Mouse (Mus musculus) midbrain, embryonic 12.5 days (tissue): Measurements from ENCODE around the gene Ddx20. TPM values are rescaled to one million over a fixed set of nuclear protein-coding genes. Genes with fewer than 3 reads are reported as not detected.

Experiments
- ATAC-seq: fragments of 200-750 bp; cut with Nextera tagmentation; 2 replicates; pipeline ENCODE4 v1.8.0; 2017; ENCODE audit warnings: low read depth, moderate TSS enrichment, moderate library complexity; ENCODE audit not compliant: low FRiP score
- H3K27ac ChIP-seq: fragments of 300-500 bp; sonication (generic); replicated peaks from 2 replicates; pipeline ENCODE4 v1.5.1; 2016; ENCODE audit warnings: mild to moderate bottlenecking
- H3K27me3 ChIP-seq: fragments of 300-500 bp; sonication (generic); 2 replicates; pipeline ENCODE4 v1.6.1; 2016; ENCODE audit warnings: mild to moderate bottlenecking
- H3K36me3 ChIP-seq: fragments of 300-500 bp; sonication (generic); 2 replicates; pipeline ENCODE4 v1.6.1; 2016
- H3K4me1 ChIP-seq: fragments of 300-500 bp; sonication (generic); 2 replicates; pipeline ENCODE4 v1.6.1; 2016
- H3K4me2 ChIP-seq: fragments of 300-500 bp; sonication (generic); replicated peaks from 2 replicates; pipeline ENCODE4 v1.6.1; 2016; ENCODE audit warnings: mild to moderate bottlenecking, moderate library complexity
- H3K4me3 ChIP-seq: fragments of 300-500 bp; sonication (generic); 2 replicates; pipeline ENCODE4 v1.5.1; 2016; ENCODE audit warnings: mild to moderate bottlenecking
- H3K9ac ChIP-seq: fragments of 300-500 bp; sonication (generic); replicated peaks from 2 replicates; pipeline ENCODE4 v1.6.1; 2016; ENCODE audit warnings: mild to moderate bottlenecking, moderate library complexity
- H3K9me3 ChIP-seq: fragments of 300-500 bp; sonication (generic); 2 replicates; pipeline ENCODE4 v1.6.1; 2016; ENCODE audit warnings: mild to moderate bottlenecking
- WGBS: fragments of 180-500 bp; shearing (Covaris S2); methylation state at CpG from one replicate; pipeline ENCODE4 v1.1.7; 2016; 5-methylcytosine and 5-hydroxymethylcytosine counted together
- polyA plus RNA-seq: library from polyadenylated mRNA; unstranded; fragments of >200 nt; fragmentation: Nextera tagmentation; extraction: Ambion mirVana; gene quantifications from 2 replicates; pipeline ENCODE4 v1.2.1, GENCODE M21; 2016

The Ddx20 gene
- polyA plus RNA-seq = 39.7 and 42.4 TPM in 2 replicates

GRCm38 (mm10) chr3:105687324-105688060 lies at the start of gene Ddx20:
TSS of gene Ddx20 (minus strand) at chr3:105687574.
- WGBS = under 1% methylated on average over 69 of the region's 72 CpGs
- Histone ChIP-seq H3K4me2 (peak within 1 kb of the TSS; percentile 64), H3K4me1 (peaks cover 9% of the 10 kb centered on the region), H3K36me3 (peaks cover 21% of the 10 kb centered on the region; the same call in 1 of the 2 replicates), H3K27me3 (no peaks in the 10 kb centered on the region), H3K9ac (peak within 1 kb of the TSS; percentile 94), H3K9me3 (no peaks in the 10 kb centered on the region), H3K4me3 (peak within 1 kb of the TSS; percentile 94), H3K27ac (peak within 1 kb of the TSS; percentile 75)
- peak; percentile 96 for ATAC-seq

- H3K9ac ChIP-seq = no peak overlapping the region
- H3K4me1 ChIP-seq = no peaks in the 10 kb centered on the region
- H3K27me3 ChIP-seq = no peaks in the 10 kb centered on the region
- no peak overlapping the region for H3K4me2 ChIP-seq
- H3K36me3 ChIP-seq = peaks cover 15% of the 10 kb centered on the region
- ATAC-seq = no peak
- no peak overlapping the region for H3K27ac ChIP-seq
- no peaks in the 10 kb centered on the region for H3K9me3 ChIP-seq
- no peak overlapping the region for H3K4me3 ChIP-seq
- WGBS = 95% methylated on average over 7 of the region's 7 CpGs
Measured at GRCm38 (mm10) chr3:105737070-105737469, 49.7 kb upstream of the Ddx20 start.

- H3K4me1 ChIP-seq = no peaks in the 10 kb centered on the region
- no peak overlapping the region for H3K4me2 ChIP-seq
- no peak overlapping the region for H3K4me3 ChIP-seq
- H3K9ac ChIP-seq = no peak overlapping the region
- WGBS = 85% methylated on average over 1 of the region's 1 CpGs
- peaks cover 16% of the 10 kb centered on the region for H3K36me3 ChIP-seq
- H3K9me3 ChIP-seq = no peaks in the 10 kb centered on the region
- no peak for ATAC-seq
- no peaks in the 10 kb centered on the region for H3K27me3 ChIP-seq
- no peak overlapping the region for H3K27ac ChIP-seq
Measured at GRCm38 (mm10) chr3:105736148-105736547, 48.8 kb upstream of the Ddx20 start.

- peaks cover 19% of the 10 kb centered on the region for H3K36me3 ChIP-seq
- H3K9me3 ChIP-seq = no peaks in the 10 kb centered on the region
- H3K4me2 ChIP-seq = no peak overlapping the region
- ATAC-seq = no peak
- H3K27me3 ChIP-seq = no peaks in the 10 kb centered on the region
- H3K9ac ChIP-seq = no peak overlapping the region
- H3K4me1 ChIP-seq = no peaks in the 10 kb centered on the region
- H3K27ac ChIP-seq = no peak overlapping the region
- no peak overlapping the region for H3K4me3 ChIP-seq
Measured at GRCm38 (mm10) chr3:105735285-105735684, 47.9 kb upstream of the Ddx20 start.

DNA sequence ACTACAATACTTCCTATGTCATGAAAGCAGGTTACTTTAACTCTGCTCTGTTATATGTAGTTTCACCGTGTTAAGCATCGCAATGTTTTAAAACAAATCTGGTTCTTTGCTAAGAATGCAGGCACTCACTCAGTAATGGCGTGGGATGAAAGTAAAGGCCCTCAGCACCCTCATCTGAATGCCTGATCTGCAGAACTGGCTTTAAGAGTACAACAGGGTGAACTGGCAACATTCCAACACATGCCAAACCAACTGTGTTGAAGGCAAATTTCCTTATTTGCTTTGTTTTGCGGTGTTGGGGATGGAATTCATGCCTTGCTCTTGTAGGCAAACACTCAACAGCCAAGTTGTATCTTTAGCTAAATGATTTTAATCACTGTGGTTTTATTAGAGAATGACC lies 46.2 kb upstream of the Ddx20 start:
- Histone ChIP-seq H3K27me3 (no peaks in the 10 kb centered on the region), H3K9ac (no peak overlapping the region), H3K27ac (no peak overlapping the region), H3K9me3 (no peaks in the 10 kb centered on the region), H3K4me2 (no peak overlapping the region), H3K4me1 (no peaks in the 10 kb centered on the region), H3K4me3 (no peak overlapping the region), H3K36me3 (peaks cover 19% of the 10 kb centered on the region)
- ATAC-seq = no peak
- 94% methylated on average over 4 of the region's 4 CpGs for WGBS

DNA sequence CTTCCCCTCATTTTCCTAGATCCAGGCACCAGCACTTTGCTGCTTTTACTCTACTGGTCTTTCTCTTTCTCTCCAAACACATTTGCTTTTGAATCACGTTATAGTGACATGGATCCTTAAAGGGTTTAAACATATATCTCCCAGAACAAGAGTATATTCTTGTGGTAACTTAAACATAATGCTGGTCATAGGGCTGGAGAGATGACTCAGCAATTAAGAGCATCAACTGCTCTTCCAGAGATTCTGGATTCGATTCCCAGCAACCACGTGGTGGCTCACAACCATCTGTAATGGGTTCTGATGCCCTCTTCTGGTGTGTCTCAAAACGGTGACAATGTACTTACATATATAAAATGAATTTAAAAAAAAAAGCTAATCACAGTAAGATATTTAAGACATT lies 45.0 kb upstream of the Ddx20 start:
- ATAC-seq = no peak
- WGBS = 93% methylated on average over 4 of the region's 4 CpGs
- no peaks in the 10 kb centered on the region for H3K27me3 ChIP-seq
- H3K9ac ChIP-seq = no peak overlapping the region
- no peaks in the 10 kb centered on the region for H3K9me3 ChIP-seq
- H3K4me3 ChIP-seq = no peak overlapping the region
- no peak overlapping the region for H3K4me2 ChIP-seq
- H3K36me3 ChIP-seq = peaks cover 9% of the 10 kb centered on the region
- no peak overlapping the region for H3K27ac ChIP-seq
- H3K4me1 ChIP-seq = no peaks in the 10 kb centered on the region

DNA sequence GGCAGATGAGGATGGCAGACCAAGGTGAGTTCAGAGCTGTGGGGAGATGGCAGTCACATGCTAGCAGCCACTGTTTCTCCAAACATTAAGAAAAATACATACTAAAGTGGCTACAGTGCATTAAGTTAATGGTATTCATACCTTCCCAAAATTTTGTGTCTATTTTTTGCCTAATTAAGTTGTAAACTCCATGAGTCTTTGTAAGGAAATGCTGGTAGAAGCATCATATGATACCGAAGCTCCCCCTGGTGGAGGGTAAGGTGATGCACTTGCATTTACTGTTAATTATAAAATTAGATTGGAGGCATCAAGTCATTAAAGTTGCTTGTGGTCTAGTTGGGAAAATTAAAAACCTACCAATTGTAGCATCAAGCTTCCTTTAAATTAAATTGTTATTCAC lies 38.7 kb upstream of the Ddx20 start:
- Histone ChIP-seq H3K4me2 (no peak overlapping the region), H3K27me3 (no peaks in the 10 kb centered on the region), H3K4me1 (no peaks in the 10 kb centered on the region), H3K9me3 (no peaks in the 10 kb centered on the region), H3K4me3 (no peak overlapping the region), H3K36me3 (0 out of 2 replicates have a peak, but pooled peaks cover 1% of the 10 kb centered on the region), H3K9ac (no peak overlapping the region), H3K27ac (no peak overlapping the region)
- 0 out of 2 replicates have a peak, but pooled peaks have one; percentile 9 for ATAC-seq
- 8% methylated on average over 1 of the region's 1 CpGs for WGBS

DNA sequence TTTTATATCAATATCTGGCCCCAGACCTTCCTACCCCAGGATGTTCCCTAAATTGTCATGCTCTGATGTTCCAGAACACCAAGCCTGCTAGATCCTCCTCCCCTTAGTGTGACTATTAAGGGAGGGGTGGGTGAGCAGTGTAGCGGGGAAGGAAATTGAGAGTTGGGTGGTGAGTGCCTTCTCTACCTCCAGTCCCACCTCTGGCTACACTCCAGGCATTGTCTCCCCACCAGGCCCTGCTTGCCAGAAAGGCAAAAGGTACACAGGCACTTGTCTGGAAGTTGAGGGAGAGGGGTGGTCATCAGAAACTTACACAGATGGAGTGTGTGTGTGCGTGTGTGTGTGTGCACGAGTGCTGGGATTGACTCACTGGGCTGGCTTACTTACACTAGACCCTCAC lies 35.1 kb upstream of the Ddx20 start:
- Histone ChIP-seq H3K4me2 (no peak overlapping the region), H3K4me3 (no peak overlapping the region), H3K9me3 (no peaks in the 10 kb centered on the region), H3K4me1 (peaks cover 7% of the 10 kb centered on the region; the same call in 1 of the 2 replicates), H3K27ac (no peak overlapping the region), H3K9ac (no peak overlapping the region), H3K27me3 (no peaks in the 10 kb centered on the region), H3K36me3 (no peaks in the 10 kb centered on the region)
- ATAC-seq = no peak
- 94% methylated on average over 3 of the region's 3 CpGs for WGBS

- Histone ChIP-seq H3K4me1 (peaks cover 7% of the 10 kb centered on the region; the same call in 1 of the 2 replicates), H3K4me3 (no peak overlapping the region), H3K9me3 (no peaks in the 10 kb centered on the region), H3K27ac (no peak overlapping the region), H3K36me3 (no peaks in the 10 kb centered on the region), H3K27me3 (no peaks in the 10 kb centered on the region), H3K9ac (no peak overlapping the region), H3K4me2 (no peak overlapping the region)
- WGBS = 74% methylated on average over 2 of the region's 2 CpGs
- no peak for ATAC-seq
Measured at GRCm38 (mm10) chr3:105721681-105722201, 34.4 kb upstream of the Ddx20 start.

DNA sequence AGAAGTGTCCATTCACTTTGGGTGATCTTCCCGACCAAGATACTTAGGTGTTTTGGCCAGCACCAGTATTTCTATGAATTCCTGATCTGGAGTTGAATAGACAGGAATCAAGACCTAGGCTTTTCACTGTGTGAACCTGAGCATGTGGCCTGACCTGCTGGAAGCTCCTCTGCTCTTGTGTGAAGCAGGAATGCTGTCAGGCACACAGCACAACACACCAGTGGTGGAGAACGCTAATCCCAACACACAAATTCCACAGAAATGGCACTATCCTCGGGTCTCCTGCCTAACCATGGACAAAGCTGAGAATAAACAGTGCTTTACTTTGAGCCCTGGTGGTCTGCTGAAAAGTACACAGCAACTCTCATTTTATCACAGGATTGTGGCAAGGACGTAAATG lies 33.1 kb upstream of the Ddx20 start:
- no peak overlapping the region for H3K9ac ChIP-seq
- no peak for ATAC-seq
- no peak overlapping the region for H3K4me2 ChIP-seq
- no peaks in the 10 kb centered on the region for H3K9me3 ChIP-seq
- peaks cover 7% of the 10 kb centered on the region; the same call in 1 of the 2 replicates for H3K4me1 ChIP-seq
- no peak overlapping the region for H3K27ac ChIP-seq
- WGBS = 85% methylated on average over 4 of the region's 4 CpGs
- H3K4me3 ChIP-seq = no peak overlapping the region
- H3K27me3 ChIP-seq = no peaks in the 10 kb centered on the region
- H3K36me3 ChIP-seq = no peaks in the 10 kb centered on the region

DNA sequence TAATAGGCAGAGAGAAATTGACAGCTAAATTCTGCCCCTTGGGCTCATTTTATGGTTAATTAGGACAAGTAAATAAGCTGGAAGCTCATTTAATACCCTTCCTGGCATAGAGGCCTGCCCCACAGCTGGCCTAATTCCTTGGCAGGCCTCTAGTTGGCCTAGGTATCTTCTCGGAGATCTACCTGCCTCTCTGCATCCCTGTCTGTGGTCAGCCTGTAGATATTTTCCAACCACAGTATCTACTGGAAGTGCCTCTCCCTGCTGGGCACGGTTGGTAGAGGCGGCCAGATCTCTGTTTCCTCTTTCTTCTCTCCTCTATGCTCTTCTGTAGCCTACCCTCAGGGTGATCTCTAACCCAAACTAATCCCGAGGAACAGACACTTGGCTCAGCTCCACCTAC lies 32.6 kb upstream of the Ddx20 start:
- 76% methylated on average over 4 of the region's 4 CpGs for WGBS
- H3K9me3 ChIP-seq = no peaks in the 10 kb centered on the region
- no peak overlapping the region for H3K9ac ChIP-seq
- H3K36me3 ChIP-seq = no peaks in the 10 kb centered on the region
- no peak overlapping the region for H3K4me3 ChIP-seq
- no peak overlapping the region for H3K27ac ChIP-seq
- H3K27me3 ChIP-seq = no peaks in the 10 kb centered on the region
- no peak overlapping the region for H3K4me2 ChIP-seq
- no peak for ATAC-seq
- peaks cover 7% of the 10 kb centered on the region; the same call in 1 of the 2 replicates for H3K4me1 ChIP-seq

DNA sequence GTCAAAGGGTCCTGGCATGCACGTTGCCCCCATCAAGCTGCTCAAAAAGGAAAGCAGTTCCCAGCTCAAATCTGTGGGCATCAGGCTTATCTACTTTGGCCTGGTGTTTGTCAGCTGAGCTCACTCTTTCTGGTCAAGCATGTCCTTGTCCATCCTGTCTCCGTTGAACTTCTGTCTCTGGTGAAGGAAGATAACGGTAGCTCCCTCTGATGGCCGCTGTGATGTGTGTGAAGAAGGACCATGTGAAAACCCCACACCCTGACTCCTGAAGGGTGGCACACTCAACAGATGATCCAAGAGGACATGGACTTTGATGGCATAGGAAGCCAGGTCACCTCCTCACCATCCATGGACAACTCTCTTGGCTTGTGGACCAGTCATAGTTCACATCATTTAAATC lies 31.4 kb upstream of the Ddx20 start:
- no peaks in the 10 kb centered on the region for H3K36me3 ChIP-seq
- no peaks in the 10 kb centered on the region for H3K9me3 ChIP-seq
- no peak overlapping the region for H3K4me3 ChIP-seq
- no peak for ATAC-seq
- no peaks in the 10 kb centered on the region for H3K27me3 ChIP-seq
- H3K4me1 ChIP-seq = peaks cover 15% of the 10 kb centered on the region
- no peak overlapping the region for H3K9ac ChIP-seq
- WGBS = 63% methylated on average over 4 of the region's 4 CpGs
- H3K4me2 ChIP-seq = no peak overlapping the region
- no peak overlapping the region for H3K27ac ChIP-seq
